12 mouse cellular contexts compared by ENCODE assay signal in the genomic region with DNA sequence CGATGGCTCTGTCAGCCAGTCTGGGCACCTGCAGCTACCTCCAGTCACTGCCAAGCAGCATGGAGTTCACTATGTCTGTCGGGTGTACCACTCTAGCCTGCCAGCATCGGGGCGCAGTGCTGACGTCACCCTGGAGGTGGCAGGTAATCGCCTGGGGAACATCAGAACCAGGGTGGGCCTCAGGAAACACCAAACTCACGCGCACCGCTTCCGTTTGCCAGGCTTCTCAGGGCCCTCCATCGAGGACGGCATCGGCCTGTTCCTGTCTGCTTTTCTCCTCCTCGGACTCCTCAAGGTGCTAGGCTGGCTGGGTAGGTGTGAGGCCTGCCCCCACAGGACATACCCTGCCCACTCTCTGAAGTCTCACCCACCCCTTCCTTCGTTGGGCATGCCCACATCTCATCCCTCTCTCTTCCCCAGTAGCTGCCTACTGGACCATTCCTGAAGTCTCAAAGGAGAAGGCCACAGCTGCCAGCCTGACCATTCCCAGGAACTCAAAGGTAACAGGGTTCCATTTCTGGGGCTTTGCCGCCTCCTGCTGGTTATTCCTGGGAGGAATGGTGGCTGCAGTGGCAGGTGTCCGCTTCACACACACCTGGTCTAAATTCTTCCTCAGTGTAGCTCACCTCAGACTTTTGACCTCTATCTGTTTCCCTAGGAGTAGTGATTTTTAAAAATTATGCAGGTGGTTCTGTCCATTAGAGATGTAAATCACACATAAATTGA. TPM values are rescaled to one million over a fixed set of nuclear protein-coding genes. Genes with fewer than 3 reads are reported as not detected.
DNase-seq lines count a peak whose midpoint lies in the region; ATAC-seq and TF ChIP-seq lines count a peak whose summit lies in the region.
"Had no signal": no experiment of that assay in that cellular context is flagged by ENCODE, and none has a peak within 500 bp of the region (broad histone marks: within the 10 kb centered on the region; RNA-seq: fewer than 3 reads in every experiment).

No protein-coding gene starts in this region.

- H3K27ac ChIP-seq in forebrain, embryonic 10.5 days, result no peak overlapping the region
- H3K27ac ChIP-seq in forebrain, embryonic 12.5 days, result no peak overlapping the region
- H3K27ac ChIP-seq in limb, embryonic 11.5 days (replicated peaks; ENCODE audit: low read depth, low read length), result no peak overlapping the region
- H3K27ac ChIP-seq in limb, embryonic 10.5 days, result no peak overlapping the region
- no peak overlapping the region for H3K27ac ChIP-seq in embryonic fibroblast, embryonic 13.5 days (ENCODE audit: insufficient read depth, low read length)
- H3K27ac ChIP-seq: lung, embryonic 15.5 days; neural tube, embryonic 12.5 days had no signal

- no peak for TF ChIP-seq POLR2A in embryonic fibroblast, embryonic 13.5 days (IDR thresholded peaks at IDR 0.05; ENCODE audit: low read depth, low read length)

- H3K27me3 ChIP-seq in forebrain, embryonic 10.5 days (ENCODE audit: poor library complexity, severe bottlenecking), result peaks cover 3% of the 10 kb centered on the region; the same call in 1 of the 2 replicates
- H3K27me3 ChIP-seq in forebrain, embryonic 12.5 days, result no peaks in the 10 kb centered on the region
- H3K27me3 ChIP-seq in limb, embryonic 11.5 days (ENCODE audit: control insufficient read depth, insufficient read depth, low read length), result no peaks in the 10 kb centered on the region
- peaks cover 3% of the 10 kb centered on the region; the same call in 1 of the 2 replicates for H3K27me3 ChIP-seq in limb, embryonic 10.5 days (ENCODE audit: low read depth, poor library complexity, severe bottlenecking)
- H3K27me3 ChIP-seq: lung, embryonic 15.5 days; neural tube, embryonic 12.5 days had no signal

- H3K36me3 ChIP-seq in forebrain, embryonic 10.5 days (replicated peaks), result peaks cover 28% of the 10 kb centered on the region
- H3K36me3 ChIP-seq in forebrain, embryonic 12.5 days (replicated peaks), result peaks cover 23% of the 10 kb centered on the region
- H3K36me3 ChIP-seq in limb, embryonic 11.5 days (ENCODE audit: control insufficient read depth, insufficient read depth, low read length), result 0 out of 2 replicates have a peak, but pooled peaks cover 2% of the 10 kb centered on the region
- H3K36me3 ChIP-seq in limb, embryonic 10.5 days, result peaks cover 15% of the 10 kb centered on the region

- H3K9ac ChIP-seq in forebrain, embryonic 12.5 days, result no peak overlapping the region
- no peak overlapping the region for H3K9ac ChIP-seq in limb, embryonic 11.5 days (ENCODE audit: low read length)
- H3K9ac ChIP-seq: lung, embryonic 15.5 days; neural tube, embryonic 12.5 days had no signal

- no peak overlapping the region for H3K4me2 ChIP-seq in forebrain, embryonic 12.5 days
- no peak overlapping the region for H3K4me2 ChIP-seq in limb, embryonic 11.5 days (ENCODE audit: low read depth, severe bottlenecking)
- H3K4me2 ChIP-seq: lung, embryonic 15.5 days; neural tube, embryonic 12.5 days had no signal

- peak overlapping the region; percentile 14; the same call in 1 of the 2 replicates for H3K4me3 ChIP-seq in forebrain, embryonic 10.5 days
- no peak overlapping the region for H3K4me3 ChIP-seq in forebrain, embryonic 12.5 days (replicated peaks)
- no peak overlapping the region for H3K4me3 ChIP-seq in limb, embryonic 11.5 days (ENCODE audit: low read depth, low read length)
- H3K4me3 ChIP-seq in limb, embryonic 10.5 days, result no peak overlapping the region
- H3K4me3 ChIP-seq in embryonic fibroblast, embryonic 13.5 days (ENCODE audit: insufficient read depth, low read length), result no peak overlapping the region
- H3K4me3 ChIP-seq: lung, embryonic 15.5 days; neural tube, embryonic 12.5 days had no signal

- peaks cover 37% of the 10 kb centered on the region for H3K4me1 ChIP-seq in forebrain, embryonic 10.5 days
- peaks cover 23% of the 10 kb centered on the region for H3K4me1 ChIP-seq in forebrain, embryonic 12.5 days
- peaks cover 14% of the 10 kb centered on the region for H3K4me1 ChIP-seq in limb, embryonic 11.5 days (ENCODE audit: control insufficient read depth, insufficient read depth, low read length)
- H3K4me1 ChIP-seq in limb, embryonic 10.5 days, result peaks cover 31% of the 10 kb centered on the region
- no peaks in the 10 kb centered on the region for H3K4me1 ChIP-seq in embryonic fibroblast, embryonic 13.5 days (ENCODE audit: control insufficient read depth, insufficient read depth, low read length)

- WGBS in forebrain, embryonic 10.5 days, result 73% methylated on average over 17 of the region's 17 CpGs
- 78% methylated on average over 17 of the region's 17 CpGs for WGBS in forebrain, embryonic 12.5 days
- 73% methylated on average over 17 of the region's 17 CpGs for WGBS in limb, embryonic 11.5 days
- WGBS in limb, embryonic 10.5 days, result 76% methylated on average over 17 of the region's 17 CpGs

- TF ChIP-seq CTCF in embryonic fibroblast, embryonic 13.5 days (IDR thresholded peaks at IDR 0.05; ENCODE audit: borderline replicate concordance, insufficient read depth, low read length), result peak; percentile 5; the same call in 1 of the 2 replicates

- DNase-seq in forebrain, embryonic 10.5 days (ENCODE audit: extremely low spot score, low spot score), result no peak
- DNase-seq in limb, embryonic 11.5 days (ENCODE audit: low spot score), result peak; percentile 55
- no peak for DNase-seq in limb, embryonic 10.5 days (ENCODE audit: low spot score)
- peak; percentile 35 to 44 for DNase-seq in B cell, adult 2 months
- no peak for DNase-seq in right cerebral cortex, postnatal 14 days
- no peak for DNase-seq in adrenal gland, adult 2 months
- DNase-seq: heart, postnatal 14 days; layer of hippocampus, adult 9-11 months had no signal

- ATAC-seq in forebrain, embryonic 12.5 days (ENCODE audit: low FRiP score), result no peak
- no peak for ATAC-seq in limb, embryonic 11.5 days (ENCODE audit: insufficient number of reproducible peaks, low FRiP score, low TSS enrichment, low read depth)

- H3K9me3 ChIP-seq in forebrain, embryonic 10.5 days, result no peaks in the 10 kb centered on the region
- H3K9me3 ChIP-seq in forebrain, embryonic 12.5 days, result no peaks in the 10 kb centered on the region
- no peaks in the 10 kb centered on the region for H3K9me3 ChIP-seq in limb, embryonic 11.5 days (ENCODE audit: control insufficient read depth, low read length)
- H3K9me3 ChIP-seq in limb, embryonic 10.5 days (replicated peaks), result no peaks in the 10 kb centered on the region
- H3K9me3 ChIP-seq: lung, embryonic 15.5 days; neural tube, embryonic 12.5 days had no signal

RNA-seq across cellular contexts. Expression of a gene that starts 3.0 kb away (rescaled TPM):
- polyA plus RNA-seq in forebrain, embryonic 10.5 days (2016; fragmentation: Nextera tagmentation; extraction: Ambion mirVana), result 39.3 and 46.7 TPM in 2 replicates
- polyA plus RNA-seq in forebrain, embryonic 12.5 days (2016; fragmentation: Nextera tagmentation; extraction: Ambion mirVana), result 53.7 and 55.9 TPM in 2 replicates
- polyA plus RNA-seq in limb, embryonic 11.5 days (2014; fragmentation: Nextera tagmentation; extraction: Ambion mirVana), result 37.3 and 38.7 TPM in 2 replicates
- polyA plus RNA-seq in limb, embryonic 10.5 days (2016; fragmentation: Nextera tagmentation; extraction: Ambion mirVana), result 43.2 and 43.9 TPM in 2 replicates
- 36.1 and 45.1 TPM in 2 replicates for polyA plus RNA-seq in embryonic fibroblast, embryonic 13.5 days (2011; ENCODE audit: insufficient read length, low read depth, missing spikeins)
- total RNA-seq in adrenal gland, adult 2 months (2021), result 10 to 100 TPM; 44.2 to 44.4 TPM
- polyA plus RNA-seq in adrenal gland, adult 2 months (2012; rRNA removed), result 237 and 298 TPM in 2 replicates

RNA-seq across cellular contexts. Expression of a gene that starts 10.7 kb away (rescaled TPM):
- 21.2 and 23.2 TPM in 2 replicates for polyA plus RNA-seq in forebrain, embryonic 10.5 days (2016; fragmentation: Nextera tagmentation; extraction: Ambion mirVana)
- polyA plus RNA-seq in forebrain, embryonic 12.5 days (2016; fragmentation: Nextera tagmentation; extraction: Ambion mirVana), result 23.1 and 23.5 TPM in 2 replicates
- 10.1 and 11.8 TPM in 2 replicates for polyA plus RNA-seq in limb, embryonic 11.5 days (2014; fragmentation: Nextera tagmentation; extraction: Ambion mirVana)
- polyA plus RNA-seq in limb, embryonic 10.5 days (2016; fragmentation: Nextera tagmentation; extraction: Ambion mirVana), result 20.2 and 23.2 TPM in 2 replicates
- 20.3 and 22.2 TPM in 2 replicates for polyA plus RNA-seq in embryonic fibroblast, embryonic 13.5 days (2011; ENCODE audit: insufficient read length, low read depth, missing spikeins)
- total RNA-seq in adrenal gland, adult 2 months (2021), result 10 to 100 TPM; 26.1 to 38.3 TPM
- 52.1 and 57.1 TPM in 2 replicates for polyA plus RNA-seq in adrenal gland, adult 2 months (2012; rRNA removed)

RNA-seq across cellular contexts. Expression of a gene that starts 10.7 kb away (rescaled TPM):
- 14.1 TPM in 2 replicates for polyA plus RNA-seq in forebrain, embryonic 10.5 days (2016; fragmentation: Nextera tagmentation; extraction: Ambion mirVana)
- polyA plus RNA-seq in forebrain, embryonic 12.5 days (2016; fragmentation: Nextera tagmentation; extraction: Ambion mirVana), result 16.1 and 19.5 TPM in 2 replicates
- polyA plus RNA-seq in limb, embryonic 11.5 days (2014; fragmentation: Nextera tagmentation; extraction: Ambion mirVana), result 12.5 and 14.8 TPM in 2 replicates
- polyA plus RNA-seq in limb, embryonic 10.5 days (2016; fragmentation: Nextera tagmentation; extraction: Ambion mirVana), result 9.2 and 16.0 TPM in 2 replicates
- polyA plus RNA-seq in embryonic fibroblast, embryonic 13.5 days (2011; ENCODE audit: insufficient read length, low read depth, missing spikeins), result 61.4 and 91.2 TPM in 2 replicates
- total RNA-seq in adrenal gland, adult 2 months (2021), result 100 to 1,000 TPM; 151 to 171 TPM
- 244 and 245 TPM in 2 replicates for polyA plus RNA-seq in adrenal gland, adult 2 months (2012; rRNA removed)

RNA-seq across cellular contexts. Expression of a gene that starts 13.8 kb away (rescaled TPM):
- polyA plus RNA-seq in forebrain, embryonic 10.5 days (2016; fragmentation: Nextera tagmentation; extraction: Ambion mirVana), result 239 and 242 TPM in 2 replicates
- 198 and 201 TPM in 2 replicates for polyA plus RNA-seq in forebrain, embryonic 12.5 days (2016; fragmentation: Nextera tagmentation; extraction: Ambion mirVana)
- polyA plus RNA-seq in limb, embryonic 11.5 days (2014; fragmentation: Nextera tagmentation; extraction: Ambion mirVana), result 208 and 212 TPM in 2 replicates
- polyA plus RNA-seq in limb, embryonic 10.5 days (2016; fragmentation: Nextera tagmentation; extraction: Ambion mirVana), result 212 and 258 TPM in 2 replicates
- 80.7 and 87.8 TPM in 2 replicates for polyA plus RNA-seq in embryonic fibroblast, embryonic 13.5 days (2011; ENCODE audit: insufficient read length, low read depth, missing spikeins)
- total RNA-seq in adrenal gland, adult 2 months (2021), result 100 to 1,000 TPM in 1 of 2 experiments, 10 to 100 TPM in 1; 69.7 to 100 TPM
- 5.0 and 6.8 TPM in 2 replicates for polyA plus RNA-seq in adrenal gland, adult 2 months (2012; rRNA removed)

RNA-seq across cellular contexts. Expression of a gene that starts 14.1 kb away (rescaled TPM):
- polyA plus RNA-seq in forebrain, embryonic 10.5 days (2016; fragmentation: Nextera tagmentation; extraction: Ambion mirVana), result 56.1 and 59.6 TPM in 2 replicates
- 40.1 and 41.9 TPM in 2 replicates for polyA plus RNA-seq in forebrain, embryonic 12.5 days (2016; fragmentation: Nextera tagmentation; extraction: Ambion mirVana)
- 37.4 and 45.6 TPM in 2 replicates for polyA plus RNA-seq in limb, embryonic 11.5 days (2014; fragmentation: Nextera tagmentation; extraction: Ambion mirVana)
- 61.7 and 78.2 TPM in 2 replicates for polyA plus RNA-seq in limb, embryonic 10.5 days (2016; fragmentation: Nextera tagmentation; extraction: Ambion mirVana)
- polyA plus RNA-seq in embryonic fibroblast, embryonic 13.5 days (2011; ENCODE audit: insufficient read length, low read depth, missing spikeins), result 20.3 and 20.5 TPM in 2 replicates
- total RNA-seq in adrenal gland, adult 2 months (2021), result 10 to 100 TPM; 35.4 to 38.4 TPM
- polyA plus RNA-seq in adrenal gland, adult 2 months (2012; rRNA removed), result 18.9 and 25.6 TPM in 2 replicates

Comparison
In these comparisons a context has a peak if more than half of its experiments do, and no peak if none do; other contexts are left out.
1. DNase-seq: peak in limb, embryonic 11.5 days (single experiment) and B cell, adult 2 months (2 of 2); none in forebrain, embryonic 10.5 days (single experiment), limb, embryonic 10.5 days (single experiment), right cerebral cortex, postnatal 14 days (single experiment) and adrenal gland, adult 2 months (single experiment).